Mouse (Mus musculus) natural killer cell, adult 2 months (primary cell): ENCODE measurements around the gene Fam81a.
A peak's percentile ranks its signal among the peaks of the same experiment; 100 is the strongest.

Experiments used
- DNase-seq, 2 experiments: peaks; one replicate each; pipeline ENCODE4 v3.0.0; 2022; ENCODE audit warnings: low spot score in 2 of 2

The Fam81a gene

GRCm38 (mm10) chr9:70109279-70109678, 33.1 kb downstream of the Fam81a start:
- peak; percentile 51 to 76 for DNase-seq

- no peak for DNase-seq
Observed at GRCm38 (mm10) chr9:70108151-70108550, 34.2 kb downstream of the Fam81a start.

GRCm38 (mm10) chr9:70105573-70105972, 36.8 kb downstream of the Fam81a start:
- no peak for DNase-seq

GRCm38 (mm10) chr9:70103106-70103505, 39.3 kb downstream of the Fam81a start:
- no peak for DNase-seq

GRCm38 (mm10) chr9:70097542-70097941, 44.8 kb downstream of the Fam81a start:
- DNase-seq = no peak

GRCm38 (mm10) chr9:70095016-70095415, 47.3 kb downstream of the Fam81a start:
- no peak for DNase-seq

- DNase-seq = no peak
Observed at GRCm38 (mm10) chr9:70090541-70090940, 51.8 kb downstream of the Fam81a start.

- DNase-seq = no peak
Observed at GRCm38 (mm10) chr9:70088786-70089096, 53.6 kb downstream of the Fam81a start.

GRCm38 (mm10) chr9:70088041-70088785, 54.1 kb downstream of the Fam81a start:
- no peak for DNase-seq

GRCm38 (mm10) chr9:70087379-70087778, 55.0 kb downstream of the Fam81a start:
- no peak for DNase-seq

GRCm38 (mm10) chr9:70086091-70086490, 56.3 kb downstream of the Fam81a start:
- no peak for DNase-seq

- DNase-seq = peak in 1 of 2 experiments; percentile 22
Observed at GRCm38 (mm10) chr9:70084107-70084506, 58.3 kb downstream of the Fam81a start.

GRCm38 (mm10) chr9:70082357-70083204, 59.8 kb downstream of the Fam81a start:
- DNase-seq = no peak

GRCm38 (mm10) chr9:70081767-70082166, 60.6 kb downstream of the Fam81a start:
- no peak for DNase-seq

- no peak for DNase-seq
Observed at GRCm38 (mm10) chr9:70080976-70081375, 61.4 kb downstream of the Fam81a start.

- peak; percentile 19 to 71 for DNase-seq
Observed at GRCm38 (mm10) chr9:70080027-70080800, 62.1 kb downstream of the Fam81a start.

- DNase-seq = no peak
Observed at GRCm38 (mm10) chr9:70078034-70078433, 64.3 kb downstream of the Fam81a start.

GRCm38 (mm10) chr9:70077170-70077569, 65.2 kb downstream of the Fam81a start:
- DNase-seq = no peak

GRCm38 (mm10) chr9:70072387-70072786, 70.0 kb downstream of the Fam81a start:
- no peak for DNase-seq

GRCm38 (mm10) chr9:70069961-70070435, 72.4 kb downstream of the Fam81a start:
- no peak for DNase-seq

GRCm38 (mm10) chr9:70067497-70067896, 74.9 kb downstream of the Fam81a start:
- DNase-seq = no peak

- DNase-seq = no peak
Observed at GRCm38 (mm10) chr9:70062012-70062411, 80.3 kb downstream of the Fam81a start.
